Mouse (Mus musculus) CH12.LX (cell line): Measurements from ENCODE around the gene Zfhx3.

Source experiments
- CTCF ChIP-seq, 2 experiments: IDR thresholded peaks in 1 of 2; conservative IDR thresholded peaks in 1 of 2; 2 replicates each; pipeline ENCODE4 v1.5.1; 2011 to 2012; ENCODE audit warnings: low read depth in 2 of 2, low read length in 2 of 2, improper control_type of control experiment in 1 of 2, inconsistent platforms in 1 of 2, mild to moderate bottlenecking in 1 of 2, moderate library complexity in 1 of 2
- IRF4 ChIP-seq: IDR thresholded peaks from 2 replicates; pipeline ENCODE4 v1.6.1; 2014; ENCODE audit warnings: low read depth, mild to moderate bottlenecking, inconsistent platforms, low read length, improper control_type of control experiment
- MAX ChIP-seq: IDR thresholded peaks from 2 replicates; pipeline ENCODE4 v1.6.1; 2011; ENCODE audit warnings: low read length, improper control_type of control experiment
- POLR2A ChIP-seq: IDR thresholded peaks from 2 replicates; pipeline ENCODE4 v1.6.1; 2011; ENCODE audit warnings: low read depth, mild to moderate bottlenecking, improper control_type of control experiment, low read length
- POLR2AphosphoS2 ChIP-seq: IDR thresholded peaks from 2 replicates; pipeline ENCODE4 v1.6.1; 2011; ENCODE audit warnings: low read depth, low read length, improper control_type of control experiment
- TCF12 ChIP-seq: IDR thresholded peaks from 2 replicates; pipeline ENCODE4 v1.6.1; 2014; ENCODE audit warnings: low read depth, mild to moderate bottlenecking, inconsistent platforms, low read length, improper control_type of control experiment
- ZMIZ1 ChIP-seq: IDR thresholded peaks from 2 replicates; pipeline ENCODE4 v1.6.1; 2012; ENCODE audit warnings: low read depth, mild to moderate bottlenecking, inconsistent platforms, low read length, improper control_type of control experiment

GRCm38 (mm10) chr8:108884947-108885346, 942.5 kb downstream of the Zfhx3 start:
- TF ChIP-seq CTCF (conservative IDR thresholded peaks at IDR 0.05 in 1 of 2, IDR thresholded peaks at IDR 0.05 in 1 of 2; ENCODE audit: low read depth in 2 of 2, low read length in 2 of 2), result no peak
- TF ChIP-seq TCF12, result no peak
- no peak for TF ChIP-seq ZMIZ1
- TF ChIP-seq POLR2A, result no peak
- TF ChIP-seq MAX, result no peak
- TF ChIP-seq POLR2AphosphoS2, result no peak
- no peak for TF ChIP-seq IRF4
